Mouse (Mus musculus): ENCODE results near the gene Agt. TPM values are rescaled to one million over a fixed set of nuclear protein-coding genes. Genes with fewer than 3 reads are reported as not detected.

The Agt gene
- polyA plus RNA-seq, 1 experiment: 0.27 TPM

- TF ChIP-seq GATA1 (IDR thresholded peaks at IDR 0.05; ENCODE audit: borderline replicate concordance, low read length): no peak
- no peak for TF ChIP-seq FLI1 (IDR thresholded peaks at IDR 0.05; ENCODE audit: low read length)
- Histone ChIP-seq H3K4me1 (peaks cover 62% of the 10 kb centered on the region), H3K4me3 (replicated peaks) (peak overlapping the region; percentile 62), H3K36me3 (replicated peaks; ENCODE audit: low read length) (peaks cover 2% of the 10 kb centered on the region), H3K27me3 (replicated peaks) (peaks cover 1% of the 10 kb centered on the region), H3K9me3 (peaks cover 10% of the 10 kb centered on the region)
Observed at GRCm38 (mm10) chr8:124517142-124517541, 52.4 kb downstream of the Agt start.

DNA sequence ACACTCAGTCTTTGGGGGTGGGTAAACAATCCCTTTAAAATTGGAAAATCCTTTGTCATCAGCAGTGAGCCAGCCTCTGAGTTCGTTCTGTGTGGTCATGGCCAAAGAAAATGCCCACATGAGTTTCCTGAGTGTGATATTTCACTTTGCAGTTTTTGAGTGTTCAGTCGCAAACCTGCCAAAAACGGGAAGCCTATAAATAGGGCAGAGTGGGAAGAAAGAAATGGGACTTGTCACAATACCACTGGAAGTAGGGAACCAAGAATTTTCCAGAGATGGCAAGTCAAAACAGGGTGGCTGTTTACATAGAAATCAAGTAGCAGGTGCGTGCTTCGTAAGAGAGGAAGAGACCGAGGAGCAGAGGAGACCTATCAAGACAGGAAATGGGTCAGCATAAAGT lies 53.0 kb downstream of the Agt start:
- H3K9me3 ChIP-seq: peaks cover 10% of the 10 kb centered on the region

DNA sequence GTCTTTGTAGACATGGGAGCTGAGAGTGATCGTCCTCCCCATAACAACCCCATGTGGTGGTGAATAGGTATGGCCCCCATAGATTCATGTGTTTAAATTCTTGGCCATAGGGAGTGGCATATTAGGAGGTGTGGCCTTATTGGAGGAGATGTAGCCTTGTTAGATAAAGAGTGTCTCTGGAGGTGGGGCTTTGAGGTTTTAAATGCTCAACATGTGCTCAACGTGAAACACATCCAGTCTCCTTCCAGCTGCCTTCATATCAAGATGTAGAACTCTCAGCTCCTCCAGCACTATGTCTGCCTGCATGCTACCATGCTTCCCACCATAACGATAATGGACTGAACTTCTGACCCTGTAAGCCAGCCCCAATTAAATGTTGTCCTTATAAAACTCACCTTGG lies 53.5 kb downstream of the Agt start:
- Histone ChIP-seq H3K9me3 (peaks cover 10% of the 10 kb centered on the region), H3K36me3 (replicated peaks; ENCODE audit: low read length) (no peaks in the 10 kb centered on the region), H3K4me3 (replicated peaks) (peak overlapping the region; percentile 38), H3K27me3 (replicated peaks) (peaks cover 9% of the 10 kb centered on the region), H3K4me1 (peaks cover 52% of the 10 kb centered on the region)
- TF ChIP-seq FLI1 (IDR thresholded peaks at IDR 0.05; ENCODE audit: low read length) (no peak), GATA1 (IDR thresholded peaks at IDR 0.05; ENCODE audit: borderline replicate concordance, low read length) (no peak)

More for the DNA sequence above, 53.0 kb downstream of the Agt start:
- H3K27me3 ChIP-seq (replicated peaks): peaks cover 4% of the 10 kb centered on the region
- H3K36me3 ChIP-seq (replicated peaks; ENCODE audit: low read length): no peaks in the 10 kb centered on the region
- H3K4me1 ChIP-seq: peaks cover 56% of the 10 kb centered on the region
- TF ChIP-seq FLI1 (IDR thresholded peaks at IDR 0.05; ENCODE audit: low read length): no peak
- no peak for TF ChIP-seq GATA1 (IDR thresholded peaks at IDR 0.05; ENCODE audit: borderline replicate concordance, low read length)
- H3K4me3 ChIP-seq (replicated peaks): peak overlapping the region; percentile 38

DNA sequence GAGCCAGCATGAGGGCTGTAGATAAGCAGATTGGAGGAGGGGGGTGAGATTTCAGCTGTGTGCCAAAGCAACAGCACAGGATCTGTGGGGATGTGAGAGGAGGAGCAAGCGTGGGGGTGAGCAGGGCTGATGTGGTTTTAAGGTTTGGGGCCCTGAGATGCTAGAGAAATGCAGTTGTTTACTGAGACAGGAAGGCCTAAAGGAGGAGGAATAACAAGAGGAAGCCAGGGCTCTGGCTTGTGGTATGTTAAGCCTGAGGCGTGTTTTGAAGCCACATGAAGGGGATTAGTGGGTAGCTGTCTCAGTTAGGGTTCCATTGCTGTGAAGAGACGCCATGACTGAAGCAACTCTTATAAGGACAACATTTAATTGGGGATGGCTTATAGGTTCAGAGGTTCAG lies 60.4 kb downstream of the Agt start:
- Histone ChIP-seq H3K4me1 (peaks cover 41% of the 10 kb centered on the region), H3K27me3 (replicated peaks) (peaks cover 30% of the 10 kb centered on the region), H3K9me3 (peaks cover 22% of the 10 kb centered on the region), H3K4me3 (replicated peaks) (no peak overlapping the region), H3K36me3 (replicated peaks; ENCODE audit: low read length) (no peaks in the 10 kb centered on the region)
- TF ChIP-seq GATA1 (IDR thresholded peaks at IDR 0.05; ENCODE audit: borderline replicate concordance, low read length) (no peak), FLI1 (IDR thresholded peaks at IDR 0.05; ENCODE audit: low read length) (no peak)

GRCm38 (mm10) chr8:124508321-124508695 lies 61.2 kb downstream of the Agt start:
- Histone ChIP-seq H3K4me1 (peaks cover 40% of the 10 kb centered on the region), H3K27me3 (replicated peaks) (peaks cover 30% of the 10 kb centered on the region), H3K4me3 (replicated peaks) (no peak overlapping the region), H3K36me3 (replicated peaks; ENCODE audit: low read length) (no peaks in the 10 kb centered on the region), H3K9me3 (peaks cover 29% of the 10 kb centered on the region)
- no peak for TF ChIP-seq FLI1 (IDR thresholded peaks at IDR 0.05; ENCODE audit: low read length)
- no peak for TF ChIP-seq GATA1 (IDR thresholded peaks at IDR 0.05; ENCODE audit: borderline replicate concordance, low read length)

DNA sequence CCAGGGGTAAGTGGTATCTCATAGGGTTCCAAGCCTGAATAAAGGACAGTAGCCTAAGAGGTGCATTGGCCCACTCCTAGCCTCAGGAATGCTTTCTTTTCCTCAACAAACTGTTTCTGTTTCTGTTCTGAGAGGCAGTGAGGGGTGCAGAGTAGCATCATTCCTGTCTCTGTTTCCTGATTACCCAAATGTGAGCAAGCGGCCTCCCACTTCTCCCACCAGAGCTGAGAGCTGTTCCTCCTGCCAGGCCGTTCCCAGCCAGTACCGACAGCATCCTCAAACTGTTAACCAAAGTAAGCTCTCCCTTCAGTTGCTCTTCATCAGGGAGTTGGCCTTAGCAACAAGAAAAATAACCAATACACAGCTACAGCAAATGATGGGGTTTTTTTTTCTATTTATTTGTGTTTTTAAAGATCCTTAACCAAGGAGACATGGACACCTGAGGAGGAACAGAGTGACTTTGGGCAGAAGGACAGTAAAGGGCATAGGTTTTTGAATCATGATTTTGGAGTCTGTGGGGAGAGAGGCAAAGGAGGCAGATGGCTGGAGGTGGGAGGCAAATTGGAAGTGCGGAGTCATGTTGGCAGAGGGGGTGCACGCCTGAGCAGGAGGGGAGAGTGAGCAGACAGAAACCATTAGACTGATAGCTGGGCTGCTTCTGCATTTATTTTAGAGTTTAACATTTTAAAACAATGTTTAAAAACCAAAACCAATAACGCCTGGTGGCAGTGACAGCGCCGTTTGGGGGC lies 61.8 kb downstream of the Agt start:
- TF ChIP-seq FLI1 (IDR thresholded peaks at IDR 0.05; ENCODE audit: low read length) (no peak), GATA1 (IDR thresholded peaks at IDR 0.05; ENCODE audit: borderline replicate concordance, low read length) (no peak)
- Histone ChIP-seq H3K36me3 (replicated peaks; ENCODE audit: low read length) (no peaks in the 10 kb centered on the region), H3K4me3 (replicated peaks) (peak overlapping the region; percentile 38), H3K9me3 (peaks cover 33% of the 10 kb centered on the region), H3K4me1 (peaks cover 40% of the 10 kb centered on the region), H3K27me3 (replicated peaks) (peaks cover 32% of the 10 kb centered on the region)

Other genes with a start within 250 kb of the Agt start
- 0.13 TPM in 1 of 2 replicates, not detected in the other for gene Pgbd5, start 130.0 kb downstream of the Agt start, polyA plus RNA-seq (2012; ENCODE audit: insufficient read depth, low replicate concordance)
- 10.4 and 14.3 TPM in 2 replicates for gene Cog2, start 48.9 kb downstream of the Agt start, polyA plus RNA-seq (2012; ENCODE audit: insufficient read depth, low replicate concordance)
- gene Capn9, start 6.4 kb upstream of the Agt start, polyA plus RNA-seq (2012; ENCODE audit: insufficient read depth, low replicate concordance): not detected in 2 replicates
- gene 2310022B05Rik, start 93.7 kb upstream of the Agt start, polyA plus RNA-seq (2012; ENCODE audit: insufficient read depth, low replicate concordance): 6.3 and 7.6 TPM in 2 replicates
- gene Ttc13, start 152.3 kb upstream of the Agt start, polyA plus RNA-seq (2012; ENCODE audit: insufficient read depth, low replicate concordance): 0.69 and 5.4 TPM in 2 replicates
- gene Arv1, start 152.4 kb upstream of the Agt start, polyA plus RNA-seq (2012; ENCODE audit: insufficient read depth, low replicate concordance): 3.8 TPM in 1 of 2 replicates, not detected in the other
- not detected in 2 replicates for gene Fam89a, start 182.1 kb upstream of the Agt start, polyA plus RNA-seq (2012; ENCODE audit: insufficient read depth, low replicate concordance)
- gene Trim67, start 223.4 kb upstream of the Agt start, polyA plus RNA-seq (2012; ENCODE audit: insufficient read depth, low replicate concordance): 0.09 TPM in 1 of 2 replicates, not detected in the other